Mouse (Mus musculus): ENCODE data around the gene Timm9.
A peak's percentile ranks its signal among the peaks of the same experiment; 100 is the strongest.

The Timm9 gene

DNA sequence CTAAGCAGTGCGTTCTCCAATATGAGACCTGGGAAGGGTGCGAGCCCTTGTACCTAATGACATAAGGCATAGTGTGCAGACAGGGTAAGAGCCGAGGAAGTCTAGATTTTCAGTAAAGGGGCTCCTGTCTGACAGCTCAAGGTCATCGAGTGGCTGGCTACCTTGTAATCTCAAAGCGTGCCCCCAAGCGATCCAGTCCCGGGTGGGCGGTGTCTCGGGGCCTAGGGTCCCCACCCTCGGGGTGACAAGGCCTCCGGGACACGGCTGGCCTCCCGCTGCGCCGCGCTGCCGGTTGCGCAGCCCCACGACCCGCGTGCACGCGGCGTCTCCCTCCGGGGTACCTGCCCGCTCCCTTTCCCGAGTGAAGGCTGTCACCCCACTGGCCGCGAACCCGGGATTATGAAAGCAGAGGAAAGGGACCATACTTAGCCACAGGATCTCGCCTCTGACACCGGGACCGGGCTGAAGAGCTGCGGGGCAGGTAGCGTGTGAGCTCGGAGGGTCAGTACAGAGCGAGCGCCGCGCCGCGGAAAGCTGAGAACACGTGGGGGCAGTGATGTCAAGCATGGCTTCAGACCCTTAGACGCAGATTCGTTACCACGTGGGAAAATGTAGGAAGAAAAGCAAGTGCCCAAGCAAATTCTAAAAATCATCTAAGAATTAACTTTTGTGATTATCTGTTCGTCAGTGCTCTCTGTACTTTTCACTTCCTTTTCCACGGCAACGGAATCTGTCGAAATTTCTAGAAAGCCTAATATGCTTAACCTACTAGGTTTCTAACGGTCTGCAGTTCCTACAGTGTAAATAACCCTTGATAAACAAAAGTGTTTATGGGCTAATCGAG, at the start of gene Timm9, which contains the start of gene 2700049A03Rik:
Gene Timm9, minus strand, starts transcription at position 555 of the 844 bp plus-strand sequence.
Gene 2700049A03Rik, plus strand, starts transcription at position 719 of the 844 bp plus-strand sequence.
- peak; percentile 88 for DNase-seq (ENCODE audit: low read depth, low spot score)

DNA sequence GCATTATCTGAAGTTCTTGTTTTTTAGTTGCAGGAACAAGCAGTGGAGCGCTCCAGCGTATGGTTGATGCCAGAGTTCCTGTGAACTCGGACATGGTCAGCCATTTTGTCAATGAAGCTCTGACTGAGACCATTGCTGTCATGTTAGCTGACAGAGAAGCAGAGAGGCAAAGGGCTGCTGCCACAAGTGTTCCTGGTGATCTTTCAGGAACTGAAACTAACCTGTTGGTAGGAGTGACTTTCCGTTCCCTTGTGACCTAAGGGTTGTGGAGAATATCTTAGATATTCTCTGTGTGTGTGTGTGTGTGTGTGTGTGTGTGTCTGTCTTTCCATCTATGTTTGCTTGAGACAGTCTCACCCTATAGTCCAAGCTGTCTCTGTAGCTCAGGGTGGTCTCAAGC, 47.9 kb upstream of the Timm9 start:
- DNase-seq (ENCODE audit: low read depth, low spot score) = no peak

- DNase-seq (ENCODE audit: low read depth, low spot score) = no peak
These were observed 47.3 kb upstream of the Timm9 start for GRCm38 (mm10) chr12:71183736-71184135.

DNA sequence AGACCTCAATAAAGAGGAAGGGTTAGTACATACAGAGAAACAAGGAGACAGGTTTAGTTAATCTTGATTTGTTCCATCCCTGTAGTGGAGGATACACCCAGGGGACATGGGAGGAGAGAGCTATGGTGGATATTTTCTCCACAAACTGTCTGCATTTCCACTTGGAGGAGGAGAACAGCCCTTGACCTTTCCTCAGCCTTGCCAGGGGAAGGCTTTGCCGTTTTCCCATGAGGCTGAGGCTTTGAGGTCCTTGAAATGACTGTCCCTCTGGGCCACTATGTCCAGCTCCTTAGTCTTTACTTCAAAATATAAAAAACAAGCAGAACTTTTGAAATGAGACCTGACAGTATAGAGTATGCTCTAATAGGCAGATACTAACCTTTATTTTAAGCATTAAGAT, 33.4 kb upstream of the Timm9 start:
- no peak for DNase-seq (ENCODE audit: low read depth, low spot score)

- no peak for DNase-seq (ENCODE audit: low read depth, low spot score)
These were observed 27.9 kb upstream of the Timm9 start for GRCm38 (mm10) chr12:71164410-71164809.

DNA sequence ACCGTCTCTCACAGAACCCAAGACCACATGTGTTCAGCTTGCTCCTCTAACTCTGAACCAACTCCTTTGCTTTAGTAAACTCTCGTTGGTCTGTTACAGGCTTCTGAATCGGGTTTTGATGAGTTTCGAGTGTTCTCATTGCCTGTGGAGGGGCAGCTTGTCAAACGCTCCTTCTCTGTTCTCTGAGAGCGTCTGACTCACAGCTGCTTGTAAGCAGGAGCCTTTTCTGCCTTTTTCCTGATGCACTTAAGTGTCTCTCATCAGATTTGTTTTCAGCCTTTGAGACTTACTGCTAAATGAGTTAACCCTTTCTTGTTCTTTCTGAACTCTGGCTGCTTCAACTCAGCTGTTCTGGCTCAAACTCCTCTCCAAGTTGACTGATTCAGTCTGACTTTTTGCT, 21.5 kb upstream of the Timm9 start:
- DNase-seq (ENCODE audit: low read depth, low spot score) = no peak

GRCm38 (mm10) chr12:71154979-71155378, 18.5 kb upstream of the Timm9 start:
- DNase-seq (ENCODE audit: low read depth, low spot score) = no peak

DNA sequence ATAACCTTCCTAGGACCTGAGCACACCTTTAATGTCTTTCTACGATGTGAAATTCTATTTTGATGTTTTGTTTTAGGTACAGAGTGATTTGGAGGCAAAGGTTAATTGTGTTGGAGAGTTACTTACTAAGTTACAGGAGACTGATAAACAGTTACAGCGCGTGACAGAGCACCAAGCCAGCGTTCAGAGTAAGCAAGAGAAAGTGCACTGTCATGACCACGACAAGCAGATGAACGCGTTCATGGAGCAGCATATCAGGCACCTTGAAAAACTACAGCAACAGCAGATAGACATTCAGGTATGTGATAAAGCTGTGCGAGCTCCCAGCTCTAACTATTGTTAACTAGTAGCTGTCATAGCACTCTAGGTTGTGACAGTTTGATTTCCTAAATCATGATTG, 13.7 kb upstream of the Timm9 start:
- DNase-seq (ENCODE audit: low read depth, low spot score) = no peak

DNA sequence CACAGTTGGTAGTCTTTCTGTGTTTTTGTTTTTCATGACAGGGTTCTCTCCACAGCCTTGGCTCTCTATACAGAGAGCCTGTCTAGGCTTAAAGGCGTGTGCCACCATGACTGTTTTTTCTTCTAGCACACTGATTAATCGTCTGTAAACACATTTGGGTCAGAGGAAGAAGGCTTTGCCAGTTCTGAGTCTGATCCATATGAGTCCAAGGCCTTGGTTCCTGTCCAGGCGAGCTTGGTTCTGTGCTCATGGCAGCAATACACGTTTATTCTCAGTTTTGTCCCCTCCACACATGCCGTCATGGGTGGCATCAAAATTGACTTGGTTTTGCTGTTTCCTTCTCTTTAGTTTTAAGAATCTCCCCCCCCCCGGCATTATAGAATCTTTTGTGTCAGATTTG, 13.0 kb upstream of the Timm9 start:
- DNase-seq (ENCODE audit: low read depth, low spot score) = no peak

DNA sequence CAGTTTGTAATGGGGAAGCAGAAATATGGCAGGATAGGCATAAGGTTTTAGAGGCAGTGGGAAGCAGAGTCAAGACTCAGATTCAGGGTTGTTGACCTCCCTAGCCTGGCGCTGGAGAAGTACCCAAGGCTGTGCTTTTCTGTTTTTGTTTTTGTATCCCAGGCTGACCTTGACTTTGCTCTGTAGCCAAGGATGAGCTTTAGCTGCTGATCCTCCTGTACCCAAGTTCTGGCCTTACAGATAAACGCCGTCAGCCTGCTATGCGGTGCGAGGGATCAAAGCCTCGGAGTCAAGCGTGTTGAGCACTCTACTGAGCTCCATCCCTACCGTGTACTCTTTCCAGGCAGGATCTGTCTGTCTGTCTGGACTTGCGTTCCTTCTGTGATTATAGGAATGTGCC, 12.3 kb upstream of the Timm9 start:
- DNase-seq (ENCODE audit: low read depth, low spot score) = no peak

DNA sequence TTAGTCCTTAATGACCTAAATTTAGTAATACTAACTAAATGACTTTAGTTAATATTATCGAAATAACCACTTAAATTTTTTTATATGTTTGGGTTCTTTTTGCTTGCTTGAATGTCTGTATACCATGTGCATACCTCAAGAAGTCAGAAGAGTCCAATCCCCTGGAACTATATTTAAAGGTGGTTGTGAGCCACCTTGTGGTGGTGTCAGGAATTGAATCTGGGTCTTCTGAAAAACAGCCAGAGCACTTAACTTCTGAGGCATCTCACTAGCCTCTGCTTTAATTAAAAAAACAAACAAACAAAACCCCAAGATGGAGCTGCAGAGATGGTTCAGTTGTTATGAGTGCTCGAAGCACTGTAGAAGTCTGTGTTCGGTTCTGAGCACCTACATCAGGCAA, 11.2 kb upstream of the Timm9 start:
- DNase-seq (ENCODE audit: low read depth, low spot score) = peak; percentile 61

DNA sequence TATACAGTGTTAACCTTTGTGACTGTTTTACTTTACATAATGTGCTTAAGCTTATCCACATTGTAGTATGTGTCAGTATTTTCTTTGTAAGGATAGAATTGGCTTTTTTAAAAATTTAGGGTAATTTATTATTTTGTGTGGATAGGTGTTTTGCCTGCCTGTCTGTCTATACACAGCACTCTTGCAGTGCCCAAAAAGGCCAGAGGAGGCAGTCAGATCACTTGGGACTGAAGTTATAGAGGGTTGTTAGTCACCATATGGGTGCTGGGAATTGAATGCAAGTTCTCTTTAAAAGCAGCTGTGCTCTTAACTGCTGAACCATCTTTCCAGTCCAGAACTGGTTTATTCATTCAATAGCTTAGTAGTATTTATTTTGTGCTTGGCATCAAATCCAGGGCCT, 4.7 kb upstream of the Timm9 start:
- no peak for DNase-seq (ENCODE audit: low read depth, low spot score)

GRCm38 (mm10) chr12:71139258-71139828, 2.9 kb upstream of the Timm9 start:
- peak; percentile 20 for DNase-seq (ENCODE audit: low read depth, low spot score)

DNA sequence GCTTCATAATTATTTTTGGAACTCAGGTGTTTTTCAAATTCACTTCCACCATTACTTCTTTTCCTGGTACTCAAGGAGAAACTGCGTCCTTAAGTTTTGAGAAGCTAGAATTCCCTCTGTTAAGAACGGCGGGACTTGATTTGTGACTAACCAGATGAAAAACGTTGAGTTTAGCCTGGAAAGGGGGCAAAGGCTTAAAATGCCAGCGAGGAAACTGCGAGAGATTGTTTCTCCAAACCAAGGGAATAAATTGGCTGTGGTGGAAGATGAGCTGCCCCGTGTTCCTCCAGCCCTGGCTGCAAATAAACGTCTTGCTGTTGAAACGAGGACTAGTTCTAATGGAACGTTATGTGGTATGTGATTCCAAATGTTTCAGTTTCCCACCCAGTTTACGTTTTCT, 1.2 kb upstream of the Timm9 start:
- no peak for DNase-seq (ENCODE audit: low read depth, low spot score)

DNA sequence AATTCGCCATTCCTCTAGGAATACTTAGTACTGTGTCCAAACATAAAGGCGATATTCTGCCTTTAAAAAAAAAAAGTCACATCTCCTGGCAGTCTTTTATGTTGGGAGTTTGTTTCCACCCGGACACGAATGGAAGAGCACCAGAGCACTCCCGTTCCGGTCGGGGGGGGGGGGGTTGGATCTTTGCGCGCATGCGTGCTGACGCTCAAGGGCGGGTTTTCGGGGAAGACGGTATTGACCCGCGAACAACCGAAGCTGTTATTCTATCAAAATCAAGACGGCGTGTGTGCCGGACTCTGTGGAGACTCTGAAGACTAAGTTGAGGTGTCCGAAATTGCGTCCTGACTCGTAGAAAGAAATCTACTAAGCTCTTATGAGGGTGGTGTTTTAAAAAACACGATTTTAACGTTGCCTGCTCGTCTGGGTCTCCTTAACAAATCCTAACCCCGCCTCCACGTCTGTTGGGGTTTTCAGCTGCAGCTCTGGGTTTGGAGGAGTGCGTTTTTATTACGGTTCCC, 549 bp upstream of the Timm9 start:
- DNase-seq (ENCODE audit: low read depth, low spot score) = peak; percentile 95

DNA sequence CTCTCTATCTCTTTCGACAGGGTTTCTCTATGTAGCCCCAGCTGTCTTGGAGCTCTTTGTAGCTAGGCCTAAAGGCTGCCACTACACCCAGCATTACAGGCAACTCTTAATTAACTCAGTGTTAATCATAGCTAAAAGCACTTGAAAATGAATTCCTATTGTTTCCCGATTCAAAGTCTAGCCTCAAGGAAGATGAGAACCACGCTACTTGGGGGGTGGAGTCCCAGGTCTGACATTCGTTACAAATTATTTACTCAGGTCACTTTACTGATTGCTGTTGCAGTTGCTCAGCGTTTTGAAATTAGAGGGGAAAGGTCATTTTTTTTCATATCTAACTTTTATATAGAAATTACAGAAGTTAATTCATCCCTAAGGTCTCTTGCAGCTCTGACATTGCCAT, 903 bp downstream of the Timm9 start:
- no peak for DNase-seq (ENCODE audit: low read depth, low spot score)

GRCm38 (mm10) chr12:71123286-71123685, 13.2 kb downstream of the Timm9 start:
- no peak for DNase-seq (ENCODE audit: low read depth, low spot score)

DNA sequence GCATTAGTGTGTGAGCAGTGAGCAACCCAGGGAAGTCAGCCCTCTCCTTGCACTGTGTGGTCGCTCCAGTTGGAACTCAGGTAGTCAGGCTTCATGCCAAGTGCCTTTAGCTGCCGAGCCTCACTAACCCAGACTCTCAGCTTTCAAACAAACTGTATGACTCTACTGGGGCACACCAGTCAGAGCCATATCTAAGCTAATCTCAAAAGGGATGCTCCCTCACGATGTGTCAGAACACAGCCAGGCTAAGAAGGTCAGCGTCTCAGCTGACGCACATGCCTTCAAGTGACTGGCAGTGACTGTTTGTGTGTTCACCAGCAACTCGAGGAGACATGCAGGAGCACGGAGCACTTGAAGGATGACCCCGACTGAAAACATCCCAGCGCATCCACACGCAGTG, 13.8 kb downstream of the Timm9 start:
- no peak for DNase-seq (ENCODE audit: low read depth, low spot score)

GRCm38 (mm10) chr12:71116411-71116810, 20.1 kb downstream of the Timm9 start:
- no peak for DNase-seq (ENCODE audit: low read depth, low spot score)

DNA sequence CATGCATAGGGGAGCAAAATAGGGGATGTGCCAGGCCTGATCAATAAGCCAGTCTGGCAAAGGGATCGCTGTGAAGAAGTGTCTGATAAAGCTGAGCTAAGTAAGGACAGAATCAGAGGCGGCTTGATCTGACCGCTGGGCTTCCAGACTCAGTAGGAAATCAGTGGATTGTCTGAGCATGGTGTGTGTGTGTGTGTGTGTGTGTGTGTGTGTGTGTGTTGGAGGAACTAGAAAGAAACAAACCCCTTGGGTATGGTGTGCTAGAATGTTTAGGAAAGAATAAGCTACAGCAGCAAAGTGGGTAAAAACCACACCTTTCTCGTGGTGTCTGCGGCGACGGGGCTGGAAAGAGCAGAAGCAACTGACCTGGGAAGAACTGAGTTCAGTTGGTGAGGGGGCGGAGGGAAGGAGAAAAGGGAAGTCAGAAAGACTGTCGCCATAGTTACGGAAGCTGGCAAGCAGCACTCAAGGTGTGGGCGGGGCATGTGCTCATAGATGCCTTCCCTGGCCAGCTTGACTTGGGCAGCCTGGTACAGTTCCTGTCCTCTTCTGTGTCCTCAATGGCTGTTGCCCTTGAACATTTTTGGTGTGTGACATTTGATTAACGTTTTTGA, 22.7 kb downstream of the Timm9 start:
- DNase-seq (ENCODE audit: low read depth, low spot score) = peak; percentile 80

- no peak for DNase-seq (ENCODE audit: low read depth, low spot score)
These were observed 23.4 kb downstream of the Timm9 start for GRCm38 (mm10) chr12:71113074-71113473.

- peak; percentile 8 for DNase-seq (ENCODE audit: low read depth, low spot score)
These were observed 25.2 kb downstream of the Timm9 start, which contains the start of gene Tomm20l for GRCm38 (mm10) chr12:71111331-71111730. TSS of gene Tomm20l (plus strand) at chr12:71111428.
